Mouse (Mus musculus) thymus, adult 2 months (tissue): Measurements from ENCODE around the gene Scpep1.

Experiments
- CTCF ChIP-seq: fragments of 200-500 bp; IDR thresholded peaks from 2 replicates; pipeline ENCODE4 v1.5.1; 2012; ENCODE audit warnings: mild to moderate bottlenecking, control low read depth, low read length, moderate library complexity, borderline replicate concordance; ENCODE audit not compliant: control insufficient read depth, poor library complexity, insufficient read depth; ENCODE audit errors: extremely low read depth
- POLR2A ChIP-seq: fragments of 200-500 bp; IDR thresholded peaks from 2 replicates; pipeline ENCODE4 v1.6.1; 2012; ENCODE audit warnings: mild to moderate bottlenecking, low read length, control low read depth, moderate library complexity; ENCODE audit not compliant: control insufficient read depth, poor library complexity, insufficient read depth; ENCODE audit errors: extremely low read depth

GRCm38 (mm10) chr11:88950640-88951250 lies 4.5 kb downstream of the Scpep1 start:
- TF ChIP-seq CTCF, result no peak
- no peak for TF ChIP-seq POLR2A
